Comparison of ENCODE assay signal across 8 mouse cellular contexts in genomic region chr10:62332514-62332913, GRCm38 (mm10). TPM values are rescaled to one million over a fixed set of nuclear protein-coding genes. Genes with fewer than 3 reads are reported as not detected.
A peak's percentile ranks its signal among the peaks of the same experiment; 100 is the strongest.
DNase-seq lines count a peak whose midpoint lies in the region; ATAC-seq lines count a peak whose summit lies in the region.

No protein-coding gene starts in this region.

- DNase-seq in midbrain, embryonic 10.5 days (ENCODE audit: low spot score): no peak
- DNase-seq in cerebellum, adult 11 months: peak; percentile 71
- peak; percentile 78 to 79 for DNase-seq in heart, adult 9 months (ENCODE audit: low spot score in 2 of 2)
- peak; percentile 62 for DNase-seq in kidney, postnatal 14 days

- 0 out of 2 replicates have a peak overlapping the region, but pooled peaks have one; percentile 20 for H3K27ac ChIP-seq in midbrain, embryonic 15.5 days
- no peak overlapping the region for H3K27ac ChIP-seq in midbrain, embryonic 10.5 days (replicated peaks)
- H3K27ac ChIP-seq in lung, embryonic 16.5 days (ENCODE audit: low read length): peak overlapping the region; percentile 52; the same call in 1 of the 2 replicates
- peak overlapping the region; percentile 76 for H3K27ac ChIP-seq in stomach, embryonic 15.5 days

- H3K4me1 ChIP-seq in midbrain, embryonic 15.5 days: peaks cover 29% of the 10 kb centered on the region
- peaks cover 42% of the 10 kb centered on the region for H3K4me1 ChIP-seq in midbrain, embryonic 10.5 days
- peaks cover 21% of the 10 kb centered on the region for H3K4me1 ChIP-seq in lung, embryonic 16.5 days (replicated peaks; ENCODE audit: control insufficient read depth, insufficient read depth, low read length)
- peaks cover 23% of the 10 kb centered on the region for H3K4me1 ChIP-seq in stomach, embryonic 15.5 days

- no peak overlapping the region for H3K4me3 ChIP-seq in midbrain, embryonic 15.5 days
- no peak overlapping the region for H3K4me3 ChIP-seq in midbrain, embryonic 10.5 days
- H3K4me3 ChIP-seq in lung, embryonic 16.5 days (ENCODE audit: low read length): peak overlapping the region; percentile 19
- H3K4me3 ChIP-seq in stomach, embryonic 15.5 days (replicated peaks): peak overlapping the region; percentile 11; the same call in 1 of the 2 replicates

- 55% methylated on average over 7 of the region's 7 CpGs for WGBS in midbrain, embryonic 15.5 days
- WGBS in midbrain, embryonic 10.5 days: 75% methylated on average over 7 of the region's 7 CpGs
- WGBS in lung, embryonic 16.5 days: 17% methylated on average over 7 of the region's 7 CpGs
- WGBS in stomach, embryonic 15.5 days: 23% methylated on average over 7 of the region's 7 CpGs

- H3K9me3 ChIP-seq in midbrain, embryonic 15.5 days: no peaks in the 10 kb centered on the region
- no peaks in the 10 kb centered on the region for H3K9me3 ChIP-seq in midbrain, embryonic 10.5 days (replicated peaks)
- no peaks in the 10 kb centered on the region for H3K9me3 ChIP-seq in lung, embryonic 16.5 days (ENCODE audit: control insufficient read depth, low read length)
- H3K9me3 ChIP-seq in stomach, embryonic 15.5 days: no peaks in the 10 kb centered on the region

- 0 out of 2 replicates have a peak overlapping the region, but pooled peaks have one; percentile 19 for H3K9ac ChIP-seq in midbrain, embryonic 15.5 days
- peak overlapping the region; percentile 47 for H3K9ac ChIP-seq in lung, embryonic 16.5 days (ENCODE audit: low read length)
- no peak overlapping the region for H3K9ac ChIP-seq in stomach, embryonic 15.5 days

- H3K36me3 ChIP-seq in midbrain, embryonic 15.5 days (replicated peaks): no peaks in the 10 kb centered on the region
- H3K36me3 ChIP-seq in midbrain, embryonic 10.5 days: no peaks in the 10 kb centered on the region
- no peaks in the 10 kb centered on the region for H3K36me3 ChIP-seq in lung, embryonic 16.5 days (ENCODE audit: control insufficient read depth, insufficient read depth, low read length)
- no peaks in the 10 kb centered on the region for H3K36me3 ChIP-seq in stomach, embryonic 15.5 days

- ATAC-seq in midbrain, embryonic 15.5 days (replicated peaks): peak; percentile 19; the same call in 1 of the 2 replicates
- ATAC-seq in lung, embryonic 16.5 days (ENCODE audit: low read depth): peak; percentile 45
- ATAC-seq in stomach, embryonic 15.5 days (ENCODE audit: insufficient read depth, low FRiP score, low read depth): peak; percentile 75
- ATAC-seq in monocyte, adult 5-6 weeks (replicated peaks; ENCODE audit: insufficient number of reproducible peaks, low FRiP score, low TSS enrichment, poor library complexity, severe bottlenecking): no peak

- H3K4me2 ChIP-seq in midbrain, embryonic 15.5 days: peak overlapping the region; percentile 38
- H3K4me2 ChIP-seq in lung, embryonic 16.5 days (ENCODE audit: low read depth, low read length): peak overlapping the region; percentile 52
- peak overlapping the region; percentile 45 for H3K4me2 ChIP-seq in stomach, embryonic 15.5 days

- H3K27me3 ChIP-seq in midbrain, embryonic 15.5 days (replicated peaks): no peaks in the 10 kb centered on the region
- H3K27me3 ChIP-seq in midbrain, embryonic 10.5 days (ENCODE audit: low read depth, poor library complexity, severe bottlenecking): no peaks in the 10 kb centered on the region
- H3K27me3 ChIP-seq in lung, embryonic 16.5 days (ENCODE audit: control insufficient read depth, insufficient read depth, low read depth, low read length): no peaks in the 10 kb centered on the region
- no peaks in the 10 kb centered on the region for H3K27me3 ChIP-seq in stomach, embryonic 15.5 days (replicated peaks)

RNA-seq across cellular contexts. Expression of gene Hk1, which starts 47.2 kb away (rescaled TPM):
- polyA plus RNA-seq in midbrain, embryonic 15.5 days (2015; fragmentation: Nextera tagmentation; extraction: Ambion mirVana): 126 and 135 TPM in 2 replicates
- 27.0 and 34.9 TPM in 2 replicates for polyA plus RNA-seq in midbrain, embryonic 10.5 days (2016; fragmentation: Nextera tagmentation; extraction: Ambion mirVana)
- polyA plus RNA-seq in lung, embryonic 16.5 days (2015; fragmentation: Nextera tagmentation; extraction: Ambion mirVana): 39.3 and 46.0 TPM in 2 replicates
- polyA plus RNA-seq in stomach, embryonic 15.5 days (2015; fragmentation: Nextera tagmentation; extraction: Ambion mirVana): 43.2 and 45.8 TPM in 2 replicates
- total RNA-seq in monocyte, adult 5-6 weeks (2017): 33.1 to 66.9 TPM (median 39.5 TPM) in 3 replicates

Comparison
In these comparisons a context has a peak if more than half of its experiments do, and no peak if none do; other contexts are left out.
1. H3K4me3 ChIP-seq: peak in lung, embryonic 16.5 days (single experiment) and stomach, embryonic 15.5 days (single experiment); none in midbrain, embryonic 15.5 days (single experiment) and midbrain, embryonic 10.5 days (single experiment).
2. Peak in every context shown above with its lines, with median percentiles within 50 percentile points of each other: H3K4me2 ChIP-seq.